Mouse (Mus musculus): ENCODE measurements at regions not wholly inside any gene's neighbourhood (a gene's known extent, or its start where the extent isn't known, plus 50 kb on each side); places are given as distances from the start of the nearest gene placed in this dataset.

DNA sequence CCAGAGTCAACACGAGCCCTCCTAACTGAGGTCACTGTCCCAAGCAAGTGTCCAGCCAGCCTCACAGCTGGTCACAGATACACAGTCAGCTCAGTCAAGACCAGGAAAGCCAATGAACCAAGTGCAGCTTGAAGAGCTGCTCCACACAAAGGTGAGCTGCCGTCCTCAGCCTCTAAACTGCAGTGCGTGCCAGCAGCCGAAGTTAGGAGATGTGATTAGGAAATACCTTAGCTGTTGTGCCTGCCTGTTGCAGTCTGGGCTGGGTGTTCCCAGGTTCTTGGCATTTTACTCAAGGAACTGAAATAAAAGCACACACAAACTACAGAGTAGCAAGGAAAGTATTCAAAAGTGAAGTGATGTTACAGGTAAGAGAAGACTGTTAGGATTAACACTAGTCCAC lies 942.9 kb downstream of the 4930447A16Rik start:
- no peak for TF ChIP-seq CTCF (IDR thresholded peaks at IDR 0.05)
- no peak for TF ChIP-seq EP300 (IDR thresholded peaks at IDR 0.05)

Data from lung, postnatal 0 days (tissue).